Mouse (Mus musculus) MEL (cell line): ENCODE data around the gene Lrp4.

ENCODE experiments used
- BHLHE40 ChIP-seq: IDR thresholded peaks from 2 replicates; pipeline ENCODE4 v1.6.1; 2012; ENCODE audit warnings: low read depth, mild to moderate bottlenecking, inconsistent platforms, low read length, improper control_type of control experiment, borderline replicate concordance
- CTCF ChIP-seq, 3 experiments: IDR thresholded peaks in 2 of 3; conservative IDR thresholded peaks in 1 of 3; 2 replicates each; pipeline ENCODE4 v1.5.1; 2011 to 2012; ENCODE audit warnings: low read length in 3 of 3, low read depth in 2 of 3, mild to moderate bottlenecking in 2 of 3, improper control_type of control experiment in 1 of 3, inconsistent platforms in 1 of 3, mixed read lengths in 1 of 3, moderate library complexity in 1 of 3; ENCODE audit not compliant: control insufficient read depth in 1 of 3, insufficient read depth in 1 of 3, poor library complexity in 1 of 3, severe bottlenecking in 1 of 3
- E2F4 ChIP-seq: IDR thresholded peaks from 2 replicates; pipeline ENCODE4 v1.6.1; 2011; ENCODE audit warnings: low read depth, low read length, improper control_type of control experiment, borderline replicate concordance
- ELF1 ChIP-seq: IDR thresholded peaks from 2 replicates; pipeline ENCODE4 v1.6.1; 2014; ENCODE audit warnings: low read depth, mild to moderate bottlenecking, inconsistent platforms, low read length, improper control_type of control experiment, moderate library complexity
- EP300 ChIP-seq, 2 experiments: IDR thresholded peaks; 2 replicates each; pipeline ENCODE4 v1.6.1; 2011; ENCODE audit warnings: improper control_type of control experiment in 2 of 2, low read length in 2 of 2, low read depth in 1 of 2, mild to moderate bottlenecking in 1 of 2
- GATA1 ChIP-seq: IDR thresholded peaks from 2 replicates; pipeline ENCODE4 v1.6.1; 2011; ENCODE audit warnings: low read depth, low read length, improper control_type of control experiment
- MEF2A ChIP-seq: IDR thresholded peaks from 2 replicates; pipeline ENCODE4 v1.6.1; 2014; ENCODE audit warnings: low read depth, mild to moderate bottlenecking, inconsistent platforms, low read length, improper control_type of control experiment; ENCODE audit not compliant: poor library complexity, insufficient replicate concordance, severe bottlenecking; ENCODE audit errors: extremely low read depth
- MYB ChIP-seq: IDR thresholded peaks from 2 replicates; pipeline ENCODE4 v1.6.1; 2011; ENCODE audit warnings: mild to moderate bottlenecking, low read depth, low read length, improper control_type of control experiment
- MYC ChIP-seq: IDR thresholded peaks from 2 replicates; pipeline ENCODE4 v1.6.1; 2011; ENCODE audit warnings: low read depth, mild to moderate bottlenecking, low read length, improper control_type of control experiment, moderate library complexity
- POLR2A ChIP-seq, 2 experiments: IDR thresholded peaks; 2 replicates each; pipeline ENCODE4 v1.6.1; 2011 to 2012; ENCODE audit warnings: low read length in 2 of 2, mild to moderate bottlenecking in 2 of 2, control low read depth in 1 of 2, improper control_type of control experiment in 1 of 2, low read depth in 1 of 2, moderate library complexity in 1 of 2; ENCODE audit not compliant: control insufficient read depth in 1 of 2, insufficient read depth in 1 of 2, poor library complexity in 1 of 2
- POLR2AphosphoS2 ChIP-seq: IDR thresholded peaks from 2 replicates; pipeline ENCODE4 v1.6.1; 2011; ENCODE audit warnings: low read length, improper control_type of control experiment
- TBP ChIP-seq: IDR thresholded peaks from 2 replicates; pipeline ENCODE4 v1.8.0; 2011; ENCODE audit warnings: low read depth, low read length, improper control_type of control experiment
- USF2 ChIP-seq, 2 experiments: IDR thresholded peaks; 2 replicates each; pipeline ENCODE4 v1.6.1; 2011 to 2012; ENCODE audit warnings: improper control_type of control experiment in 2 of 2, low read length in 2 of 2, borderline replicate concordance in 1 of 2, inconsistent platforms in 1 of 2, low read depth in 1 of 2, mild to moderate bottlenecking in 1 of 2; ENCODE audit not compliant: insufficient read depth in 1 of 2
- ZMIZ1 ChIP-seq: IDR thresholded peaks from 2 replicates; pipeline ENCODE4 v1.6.1; 2012; ENCODE audit warnings: low read depth, mild to moderate bottlenecking, inconsistent platforms, low read length, improper control_type of control experiment, moderate library complexity

- TF ChIP-seq MEF2A: no peak
- TF ChIP-seq CTCF (IDR thresholded peaks at IDR 0.05 in 2 of 3, conservative IDR thresholded peaks at IDR 0.05 in 1 of 3; ENCODE audit: control insufficient read depth in 1 of 3, insufficient read depth in 1 of 3, low read depth in 2 of 3, low read length in 3 of 3, poor library complexity in 1 of 3, severe bottlenecking in 1 of 3): no peak
- no peak for TF ChIP-seq BHLHE40
- TF ChIP-seq GATA1: no peak
- TF ChIP-seq ELF1: no peak
- TF ChIP-seq POLR2A (IDR thresholded peaks at IDR 0.05; ENCODE audit: control insufficient read depth in 1 of 2, insufficient read depth in 1 of 2, low read depth in 1 of 2, low read length in 2 of 2, poor library complexity in 1 of 2): no peak
- TF ChIP-seq E2F4: no peak
- TF ChIP-seq EP300 (IDR thresholded peaks at IDR 0.05; ENCODE audit: low read depth in 1 of 2, low read length in 2 of 2): no peak
- TF ChIP-seq USF2 (IDR thresholded peaks at IDR 0.05; ENCODE audit: borderline replicate concordance in 1 of 2, insufficient read depth in 1 of 2, low read depth in 1 of 2, low read length in 2 of 2): no peak
- no peak for TF ChIP-seq POLR2AphosphoS2
- TF ChIP-seq MYC: no peak
- no peak for TF ChIP-seq MYB
- no peak for TF ChIP-seq ZMIZ1
- no peak for TF ChIP-seq TBP
Measured at GRCm38 (mm10) chr2:91493981-91494380, 36.7 kb downstream of the Lrp4 start.
